Mouse (Mus musculus) neural tube, embryonic 14.5 days (tissue): Measurements from ENCODE around the gene Slc44a3. TPM values are rescaled to one million over a fixed set of nuclear protein-coding genes. Genes with fewer than 3 reads are reported as not detected.

Experiments
- ATAC-seq: fragments of 200-750 bp; cut with Nextera tagmentation; 2 replicates; pipeline ENCODE4 v1.8.0; 2017; ENCODE audit warnings: low read depth, mild to moderate bottlenecking, moderate TSS enrichment, moderate library complexity
- H3K27ac ChIP-seq: fragments of 300-500 bp; sonication (generic); 2 replicates; pipeline ENCODE4 v1.5.1; 2014; ENCODE audit warnings: low read depth, mild to moderate bottlenecking, control low read depth, low read length, moderate library complexity, mixed read lengths
- H3K27me3 ChIP-seq: fragments of 300-500 bp; sonication (generic); 2 replicates; pipeline ENCODE4 v1.6.1; 2014; ENCODE audit warnings: low read length; ENCODE audit not compliant: control insufficient read depth, insufficient read depth
- H3K36me3 ChIP-seq: fragments of 300-500 bp; sonication (generic); 2 replicates; pipeline ENCODE4 v1.6.1; 2014; ENCODE audit warnings: low read length, mixed read lengths; ENCODE audit not compliant: control insufficient read depth, insufficient read depth
- H3K4me1 ChIP-seq: fragments of 300-500 bp; sonication (generic); 2 replicates; pipeline ENCODE4 v1.6.1; 2014; ENCODE audit warnings: low read length; ENCODE audit not compliant: control insufficient read depth, insufficient read depth
- H3K4me2 ChIP-seq: fragments of 300-500 bp; sonication (generic); 2 replicates; pipeline ENCODE4 v1.6.1; 2014; ENCODE audit warnings: mild to moderate bottlenecking, low read depth, low read length, control low read depth
- H3K4me3 ChIP-seq: fragments of 300-500 bp; sonication (generic); 2 replicates; pipeline ENCODE4 v1.5.1; 2014; ENCODE audit warnings: low read depth, low read length, control low read depth, mixed read lengths
- H3K9ac ChIP-seq: fragments of 300-500 bp; sonication (generic); replicated peaks from 2 replicates; pipeline ENCODE4 v1.6.1; 2014; ENCODE audit warnings: low read depth, mild to moderate bottlenecking, control low read depth, low read length, mixed read lengths
- H3K9me3 ChIP-seq: fragments of 300-500 bp; sonication (generic); 2 replicates; pipeline ENCODE4 v1.6.1; 2016; ENCODE audit warnings: low read length; ENCODE audit not compliant: control insufficient read depth
- whole genome bisulfite sequencing: fragments of 180-500 bp; shearing (Covaris S2); extraction: QIAGEN DNeasy Blood & Tissue Kit; methylation state at CpG from one replicate; pipeline ENCODE4 v1.1.7; 2014; 5-methylcytosine and 5-hydroxymethylcytosine counted together
- polyA plus RNA-seq: library from polyadenylated mRNA; unstranded; fragments of >200 nt; fragmentation: Nextera tagmentation; extraction: Ambion mirVana; gene quantifications from 2 replicates; pipeline ENCODE4 v1.2.1, GENCODE M21; 2014

The Slc44a3 gene
- polyA plus RNA-seq, 1 experiment from 2014 or later: 1.5 TPM

DNA sequence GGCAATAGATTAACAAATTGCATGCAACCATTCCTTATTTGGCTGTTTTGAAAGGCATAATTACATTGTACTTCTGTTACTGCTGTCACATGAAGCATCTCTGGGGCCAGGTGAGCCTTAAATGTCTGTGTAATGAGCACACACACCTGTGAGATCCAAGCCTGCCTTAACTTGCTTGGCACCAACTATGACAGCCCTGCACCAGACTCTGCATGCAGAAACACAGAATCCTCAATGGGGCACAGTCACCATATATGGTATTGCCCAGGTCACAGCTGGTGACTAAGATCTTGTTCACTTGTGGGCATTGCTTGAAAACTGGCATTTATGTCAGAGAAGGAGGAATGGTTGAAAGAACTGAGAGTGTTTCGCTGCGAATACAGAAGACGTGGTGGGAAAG, 69.4 kb downstream of the Slc44a3 start:
- Histone ChIP-seq H3K27me3 (no peaks in the 10 kb centered on the region), H3K4me3 (no peak overlapping the region), H3K9ac (no peak overlapping the region), H3K36me3 (peaks cover 4% of the 10 kb centered on the region; the same call in 1 of the 2 replicates), H3K4me1 (peaks cover 3% of the 10 kb centered on the region; the same call in 1 of the 2 replicates), H3K9me3 (no peaks in the 10 kb centered on the region), H3K4me2 (no peak overlapping the region), H3K27ac (no peak overlapping the region)
- 91% methylated on average over 3 of the region's 3 CpGs for WGBS
- ATAC-seq: no peak

DNA sequence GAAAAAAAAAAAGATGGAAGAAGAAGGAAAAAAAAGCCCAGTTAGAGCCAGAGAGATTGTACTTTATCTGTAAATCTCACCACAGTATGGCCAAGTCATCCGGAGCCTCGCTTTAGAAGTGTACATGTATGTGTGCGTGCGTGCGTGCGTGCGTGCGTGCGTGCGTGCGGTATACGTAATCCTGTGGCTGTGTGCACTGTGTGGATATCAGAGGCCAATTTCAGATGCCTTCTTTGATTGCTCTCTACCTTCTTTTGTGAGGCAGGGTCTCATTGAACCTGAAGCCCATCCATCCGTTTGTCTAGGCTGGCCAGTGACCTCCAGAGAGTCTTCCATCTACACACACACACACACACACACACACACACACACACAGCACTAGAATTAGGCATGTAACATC, 70.7 kb downstream of the Slc44a3 start:
- ATAC-seq: no peak
- peaks cover 3% of the 10 kb centered on the region; the same call in 1 of the 2 replicates for H3K4me1 ChIP-seq
- H3K4me2 ChIP-seq: no peak overlapping the region
- WGBS: 96% methylated on average over 13 of the region's 13 CpGs
- peaks cover 13% of the 10 kb centered on the region; the same call in 1 of the 2 replicates for H3K36me3 ChIP-seq
- H3K27me3 ChIP-seq: no peaks in the 10 kb centered on the region
- no peak overlapping the region for H3K9ac ChIP-seq
- H3K4me3 ChIP-seq: no peak overlapping the region
- no peak overlapping the region for H3K27ac ChIP-seq
- no peaks in the 10 kb centered on the region for H3K9me3 ChIP-seq

DNA sequence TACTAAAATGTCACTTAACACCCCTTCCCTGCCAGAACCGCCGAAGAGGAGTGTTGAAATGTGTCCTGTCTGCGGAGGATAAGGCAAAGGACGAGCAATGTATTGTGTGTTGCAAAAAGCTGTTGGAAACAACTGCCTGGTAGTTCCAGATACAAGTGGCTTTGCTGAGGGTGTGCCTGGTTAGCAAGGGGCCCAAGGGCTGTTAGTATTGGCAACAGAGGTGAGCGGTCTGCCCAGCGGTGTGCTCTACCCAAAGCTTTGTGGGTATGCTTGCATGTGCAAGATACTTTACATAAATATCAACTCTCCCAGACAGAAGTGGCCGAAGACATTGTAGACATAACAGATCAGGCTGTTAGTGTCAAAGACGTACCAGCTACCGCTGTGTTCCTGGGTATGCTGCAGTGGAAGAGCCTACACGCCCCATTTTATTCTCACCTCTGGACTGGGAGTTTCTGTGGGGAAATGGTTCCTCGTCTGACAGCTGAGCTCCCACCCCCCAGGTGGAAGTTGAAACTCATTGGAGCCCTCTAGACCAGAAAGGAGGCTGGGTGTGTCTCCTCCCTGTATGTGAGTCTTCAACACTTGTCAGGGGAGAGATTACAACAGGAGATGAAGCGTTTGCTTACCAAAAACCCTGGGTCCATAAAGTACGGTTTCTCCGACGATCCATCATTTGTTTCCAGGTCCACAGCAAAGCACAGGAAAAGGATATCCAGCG, 71.6 kb downstream of the Slc44a3 start:
- Histone ChIP-seq H3K27me3 (no peaks in the 10 kb centered on the region), H3K4me1 (peaks cover under 1% of the 10 kb centered on the region; the same call in 1 of the 2 replicates), H3K36me3 (peaks cover 21% of the 10 kb centered on the region), H3K9me3 (no peaks in the 10 kb centered on the region), H3K27ac (no peak overlapping the region), H3K4me3 (no peak overlapping the region), H3K9ac (no peak overlapping the region), H3K4me2 (no peak overlapping the region)
- WGBS: 88% methylated on average over 16 of the region's 16 CpGs
- ATAC-seq: no peak

DNA sequence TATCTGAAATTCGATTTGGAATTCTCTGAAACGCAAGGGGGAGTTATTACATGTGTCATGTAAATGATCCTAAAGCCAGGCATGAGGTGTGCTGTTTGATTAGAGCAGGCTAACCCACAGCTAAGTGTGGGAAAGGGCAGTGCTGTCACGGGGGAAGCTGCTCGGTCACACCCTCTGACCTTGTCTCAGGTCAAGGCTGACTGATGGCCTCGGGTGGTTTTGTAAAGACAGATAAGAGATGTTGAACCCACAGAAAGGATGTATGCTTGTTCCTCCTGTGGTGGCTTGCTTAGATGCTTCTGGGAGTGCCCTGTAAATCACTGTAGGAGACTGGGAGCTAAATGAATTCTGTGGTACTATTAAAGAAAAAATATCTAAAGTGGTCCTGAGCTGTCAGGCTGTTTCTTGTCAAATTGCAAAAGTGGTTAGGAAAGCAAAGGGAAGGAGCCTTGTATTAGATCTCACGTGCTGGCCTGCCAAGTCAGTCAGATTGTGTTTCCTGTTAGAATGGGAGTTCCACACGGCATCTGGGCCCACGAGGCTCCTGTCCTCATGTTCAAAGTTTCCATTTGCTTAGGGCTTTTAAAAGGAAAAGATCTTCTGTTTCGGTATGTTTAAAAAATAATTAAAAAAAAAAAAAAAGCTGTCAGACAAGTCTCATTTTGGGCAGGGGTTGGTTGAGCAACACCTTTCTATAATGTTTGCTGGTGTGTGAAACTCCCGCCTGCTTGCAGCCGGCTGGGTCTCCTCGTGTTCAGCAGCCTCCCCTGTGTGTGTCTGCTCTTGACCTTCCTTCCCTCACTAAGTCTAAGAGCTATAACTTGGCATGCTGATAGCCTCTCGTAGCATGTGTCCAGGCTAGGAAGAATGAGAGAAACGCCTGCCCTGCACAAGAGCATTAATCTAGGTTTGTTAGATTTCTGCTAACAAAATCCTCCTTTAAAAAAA, 73.4 kb downstream of the Slc44a3 start:
- Histone ChIP-seq H3K4me3 (no peak overlapping the region), H3K4me1 (no peaks in the 10 kb centered on the region), H3K9ac (no peak overlapping the region), H3K9me3 (no peaks in the 10 kb centered on the region), H3K27ac (no peak overlapping the region), H3K27me3 (no peaks in the 10 kb centered on the region), H3K4me2 (no peak overlapping the region), H3K36me3 (peaks cover 28% of the 10 kb centered on the region)
- no peak for ATAC-seq
- WGBS: 83% methylated on average over 14 of the region's 14 CpGs

DNA sequence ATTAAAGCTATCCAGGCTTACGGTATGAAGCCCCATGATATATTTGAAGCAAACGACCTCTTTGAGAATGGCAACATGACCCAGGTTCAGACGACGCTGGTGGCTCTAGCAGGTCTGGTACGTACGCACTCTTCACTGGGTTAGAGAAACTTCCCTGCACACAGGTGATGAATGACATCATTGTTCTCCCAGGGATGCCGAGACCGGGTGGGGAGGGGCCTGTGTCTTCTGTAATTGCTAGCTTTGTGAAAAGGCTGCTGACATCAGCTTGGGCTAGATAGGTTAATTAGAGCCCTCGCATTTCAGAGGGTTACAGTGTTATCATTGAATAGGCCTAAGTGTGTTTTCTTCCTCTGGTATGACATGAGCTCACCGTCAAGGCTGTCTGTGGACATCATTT, 80.8 kb downstream of the Slc44a3 start:
- H3K27me3 ChIP-seq: no peaks in the 10 kb centered on the region
- H3K36me3 ChIP-seq: peaks cover 31% of the 10 kb centered on the region
- peaks cover 17% of the 10 kb centered on the region for H3K4me1 ChIP-seq
- H3K4me2 ChIP-seq: no peak overlapping the region
- 67% methylated on average over 10 of the region's 10 CpGs for WGBS
- no peak for ATAC-seq
- H3K9ac ChIP-seq: no peak overlapping the region
- no peak overlapping the region for H3K27ac ChIP-seq
- H3K9me3 ChIP-seq: no peaks in the 10 kb centered on the region
- H3K4me3 ChIP-seq: no peak overlapping the region

DNA sequence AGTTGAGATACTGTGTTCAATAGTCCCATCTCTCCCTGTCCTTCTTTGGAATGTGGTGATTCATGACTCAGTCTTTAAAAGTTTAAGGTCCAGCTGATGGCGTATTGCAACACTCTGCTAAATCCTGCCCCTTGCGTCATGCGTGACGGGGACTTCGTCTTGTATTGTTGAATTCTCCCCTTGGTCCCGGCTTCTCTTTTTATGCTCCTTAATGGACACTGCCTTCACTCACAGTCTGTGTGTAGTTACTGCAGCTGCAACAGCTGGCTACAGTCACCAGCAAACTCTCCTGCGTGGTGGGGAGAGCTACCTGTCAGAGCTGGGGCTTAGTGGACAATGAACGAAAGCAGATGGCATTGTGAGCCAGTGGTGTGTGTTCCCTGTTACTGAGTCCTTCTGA, 82.7 kb downstream of the Slc44a3 start:
- no peaks in the 10 kb centered on the region for H3K9me3 ChIP-seq
- H3K4me3 ChIP-seq: no peak overlapping the region
- H3K9ac ChIP-seq: no peak overlapping the region
- peaks cover 17% of the 10 kb centered on the region for H3K36me3 ChIP-seq
- ATAC-seq: no peak
- H3K27me3 ChIP-seq: no peaks in the 10 kb centered on the region
- 73% methylated on average over 8 of the region's 8 CpGs for WGBS
- H3K4me1 ChIP-seq: peaks cover 20% of the 10 kb centered on the region
- no peak overlapping the region for H3K27ac ChIP-seq
- no peak overlapping the region for H3K4me2 ChIP-seq

DNA sequence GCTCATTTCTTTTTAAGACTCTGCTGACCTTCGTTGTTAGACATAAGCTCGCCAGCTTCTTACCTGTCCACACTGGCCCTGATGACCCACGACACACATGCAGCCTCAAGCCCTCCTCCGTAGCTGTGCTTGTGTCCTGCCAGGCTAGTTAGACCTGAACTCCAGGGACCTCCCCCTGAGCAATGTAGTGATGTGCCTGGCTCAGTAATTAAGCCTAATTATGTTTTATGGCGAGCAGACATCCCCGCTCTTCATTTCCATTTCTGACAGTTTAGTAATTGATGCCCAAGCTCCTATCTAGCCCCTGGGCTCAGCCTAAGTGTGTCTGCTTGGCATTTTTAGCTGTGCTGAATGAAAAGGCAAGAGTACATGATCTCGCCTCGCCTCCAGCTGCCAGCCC, 83.6 kb downstream of the Slc44a3 start:
- Histone ChIP-seq H3K36me3 (peaks cover 17% of the 10 kb centered on the region), H3K27me3 (no peaks in the 10 kb centered on the region), H3K27ac (peak overlapping the region; percentile 34; the same call in 1 of the 2 replicates), H3K4me2 (peak overlapping the region; percentile 20; the same call in 1 of the 2 replicates), H3K9ac (no peak overlapping the region), H3K4me3 (no peak overlapping the region), H3K4me1 (peaks cover 20% of the 10 kb centered on the region), H3K9me3 (no peaks in the 10 kb centered on the region)
- WGBS: 36% methylated on average over 8 of the region's 8 CpGs
- peak; percentile 69 for ATAC-seq

DNA sequence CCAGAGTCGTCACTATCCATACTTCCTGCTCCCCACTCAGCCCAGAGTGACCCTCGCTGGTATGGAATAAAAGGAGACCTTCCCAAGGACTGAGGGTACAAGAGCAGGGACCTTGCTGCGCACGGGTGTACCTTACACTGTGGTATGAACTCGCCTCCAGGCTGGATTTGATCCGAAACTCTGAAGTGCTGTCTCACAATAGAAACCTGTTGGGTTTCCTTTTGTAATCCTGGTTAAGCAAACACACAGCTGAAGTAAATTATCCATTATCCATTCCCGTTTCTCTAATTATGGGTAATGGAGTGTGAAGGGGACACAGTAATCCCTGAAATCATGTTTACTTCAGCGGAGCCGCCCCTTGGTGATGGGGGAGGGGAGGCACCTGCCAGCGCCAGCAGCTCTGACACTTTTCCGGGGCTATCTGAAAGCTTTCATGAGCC, 84.2 kb downstream of the Slc44a3 start:
- Histone ChIP-seq H3K4me1 (peaks cover 20% of the 10 kb centered on the region), H3K27ac (peak overlapping the region; percentile 28; the same call in 1 of the 2 replicates)
- ATAC-seq: peak; percentile 44; the same call in 1 of the 2 replicates

More for the DNA sequence above, 84.2 kb downstream of the Slc44a3 start:
- H3K4me2 ChIP-seq: 0 out of 2 replicates have a peak overlapping the region, but pooled peaks have one; percentile 20
- 18% methylated on average over 11 of the region's 11 CpGs for WGBS
- H3K36me3 ChIP-seq: peaks cover 17% of the 10 kb centered on the region
- H3K9me3 ChIP-seq: no peaks in the 10 kb centered on the region
- H3K27me3 ChIP-seq: no peaks in the 10 kb centered on the region
- no peak overlapping the region for H3K4me3 ChIP-seq
- H3K9ac ChIP-seq: no peak overlapping the region
